Mouse (Mus musculus) forebrain, embryonic 11.5 days (tissue): ENCODE measurements around the gene Atf3. TPM values are rescaled to one million over a fixed set of nuclear protein-coding genes. Genes with fewer than 3 reads are reported as not detected.
"Not testable (repeated sequence)": the region's sequence is repeated elsewhere in the genome, so short reads cannot be mapped to it uniquely, and the experiment has no call there.

Experiments
- ATAC-seq: fragments of 200-750 bp; cut with Nextera tagmentation; replicated peaks from 2 replicates; pipeline ENCODE4 v1.8.0; 2017; ENCODE audit warnings: moderate TSS enrichment; ENCODE audit not compliant: low FRiP score
- DNase-seq: peaks from one replicate; pipeline ENCODE4 v3.0.0-alpha.2; 2017; ENCODE audit warnings: low spot score
- H3K27ac ChIP-seq: fragments of 300-500 bp; sonication (generic); 2 replicates; pipeline ENCODE4 v1.5.1; 2014; ENCODE audit warnings: low read depth, low read length
- H3K27me3 ChIP-seq: fragments of 300-500 bp; sonication (generic); 2 replicates; pipeline ENCODE4 v1.6.1; 2014; ENCODE audit warnings: mild to moderate bottlenecking, low read length, mixed read lengths; ENCODE audit not compliant: control insufficient read depth, insufficient read depth
- H3K36me3 ChIP-seq: fragments of 300-500 bp; sonication (generic); 2 replicates; pipeline ENCODE4 v1.6.1; 2014; ENCODE audit warnings: mild to moderate bottlenecking, low read length, moderate library complexity, mixed read lengths; ENCODE audit not compliant: control insufficient read depth, insufficient read depth
- H3K4me1 ChIP-seq: fragments of 300-500 bp; sonication (generic); replicated peaks from 2 replicates; pipeline ENCODE4 v1.6.1; 2014; ENCODE audit warnings: low read length, mixed read lengths; ENCODE audit not compliant: control insufficient read depth, insufficient read depth
- H3K4me2 ChIP-seq: fragments of 300-500 bp; sonication (generic); 2 replicates; pipeline ENCODE4 v1.6.1; 2014; ENCODE audit warnings: low read depth, mild to moderate bottlenecking, low read length, moderate library complexity, mixed read lengths; ENCODE audit not compliant: severe bottlenecking
- H3K4me3 ChIP-seq: fragments of 300-500 bp; sonication (generic); 2 replicates; pipeline ENCODE4 v1.5.1; 2014; ENCODE audit warnings: low read depth, low read length
- H3K9ac ChIP-seq: fragments of 300-500 bp; sonication (generic); 2 replicates; pipeline ENCODE4 v1.6.1; 2014; ENCODE audit warnings: low read length
- H3K9me3 ChIP-seq: fragments of 300-500 bp; sonication (generic); 2 replicates; pipeline ENCODE4 v1.6.1; 2016; ENCODE audit warnings: low read length, mixed read lengths; ENCODE audit not compliant: control insufficient read depth
- WGBS: fragments of 180-500 bp; shearing (Covaris S2); extraction: QIAGEN DNeasy Blood & Tissue Kit; methylation state at CpG from one replicate; pipeline ENCODE4 v1.1.7; 2014; 5-methylcytosine and 5-hydroxymethylcytosine counted together
- polyA plus RNA-seq: library from polyadenylated mRNA; unstranded; fragments of >200 nt; fragmentation: Nextera tagmentation; extraction: Ambion mirVana; gene quantifications from 2 replicates; pipeline ENCODE4 v1.2.1, GENCODE M21; 2014

The Atf3 gene
- polyA plus RNA-seq, 1 experiment from 2014 or later: 2.4 TPM

DNA sequence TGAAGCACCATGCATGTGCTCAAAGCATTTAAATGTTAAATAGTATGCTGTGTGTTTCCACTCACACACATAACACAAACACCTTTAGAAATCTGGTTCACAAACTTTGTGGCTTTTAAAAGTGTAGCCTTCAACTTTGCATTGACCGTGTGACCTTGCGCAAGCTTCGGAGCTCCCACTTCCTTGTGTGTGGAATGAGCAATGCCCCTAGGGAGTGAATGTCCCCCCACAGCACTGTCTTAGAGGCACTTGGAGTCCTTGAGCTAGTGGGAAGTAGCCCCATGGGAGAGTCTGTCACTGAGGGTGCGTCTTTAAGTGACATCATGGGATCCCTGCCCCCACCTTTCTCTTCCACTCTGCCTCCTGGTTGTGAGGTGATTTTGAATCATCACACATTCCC lies 51.6 kb downstream of the Atf3 start:
- Histone ChIP-seq H3K9me3 (no peaks in the 10 kb centered on the region), H3K9ac (no peak overlapping the region), H3K4me1 (no peaks in the 10 kb centered on the region), H3K27ac (no peak overlapping the region), H3K4me2 (no peak overlapping the region), H3K4me3 (no peak overlapping the region), H3K27me3 (no peaks in the 10 kb centered on the region), H3K36me3 (no peaks in the 10 kb centered on the region)
- WGBS: 88% methylated on average over 4 of the region's 4 CpGs
- no peak for DNase-seq
- ATAC-seq: no peak

DNA sequence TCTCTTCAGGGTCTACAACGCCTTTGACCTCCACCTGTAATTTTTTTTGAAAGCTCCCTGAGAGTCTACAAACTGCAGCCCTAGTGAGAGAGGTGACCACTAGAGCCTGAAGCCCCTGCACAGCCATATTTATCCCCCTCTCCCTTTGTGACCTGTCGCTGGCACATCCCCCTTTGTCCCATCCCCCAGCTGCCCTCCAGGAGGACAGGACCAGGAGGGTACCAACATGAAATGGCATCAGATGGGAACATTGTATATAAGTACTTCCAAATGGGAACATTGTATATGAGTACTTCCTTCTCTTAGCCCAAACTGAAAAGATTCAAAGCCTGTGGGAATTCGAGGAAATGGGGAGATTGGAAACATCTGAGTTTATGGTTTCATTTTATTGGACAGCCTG lies 53.1 kb downstream of the Atf3 start, which contains the start of gene Fam71a:
Gene Fam71a (minus strand): TSS at position 101 of the 400 bp plus-strand sequence.
- Histone ChIP-seq H3K4me2 (no peak within 1 kb of the TSS), H3K9me3 (no peaks in the 10 kb centered on the region), H3K9ac (no peak within 1 kb of the TSS), H3K27ac (no peak within 1 kb of the TSS), H3K4me1 (no peaks in the 10 kb centered on the region), H3K4me3 (no peak within 1 kb of the TSS), H3K27me3 (no peaks in the 10 kb centered on the region), H3K36me3 (no peaks in the 10 kb centered on the region)
- DNase-seq: no peak
- ATAC-seq: no peak
- 83% methylated on average over 3 of the region's 3 CpGs for WGBS

DNA sequence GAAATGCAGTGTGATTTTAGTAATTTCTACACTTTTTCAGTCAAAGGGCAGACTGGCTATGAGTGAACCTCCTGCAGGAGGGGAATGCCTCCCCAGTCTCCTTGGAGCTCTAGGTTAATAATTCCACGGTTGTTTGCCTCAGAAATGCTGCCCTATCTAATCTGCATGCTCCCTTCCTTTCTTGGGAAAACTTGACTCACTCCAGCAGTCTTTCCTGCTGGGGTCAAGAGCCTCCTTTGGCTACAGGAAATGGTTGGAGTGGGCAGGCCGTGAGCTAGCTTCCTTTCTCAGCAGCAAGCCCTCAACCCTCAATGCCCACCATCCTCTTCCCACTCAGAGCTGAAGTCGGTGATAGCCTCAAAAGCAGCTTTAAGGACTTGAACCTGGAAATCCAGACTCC lies 63.5 kb downstream of the Atf3 start:
- H3K36me3 ChIP-seq: no peaks in the 10 kb centered on the region
- no peak for DNase-seq
- no peak overlapping the region for H3K27ac ChIP-seq
- 59% methylated on average over 3 of the region's 3 CpGs for WGBS
- no peaks in the 10 kb centered on the region for H3K4me1 ChIP-seq
- no peak overlapping the region for H3K9ac ChIP-seq
- H3K9me3 ChIP-seq: no peaks in the 10 kb centered on the region
- no peak overlapping the region for H3K4me3 ChIP-seq
- no peak for ATAC-seq
- H3K4me2 ChIP-seq: no peak overlapping the region
- no peaks in the 10 kb centered on the region for H3K27me3 ChIP-seq

DNA sequence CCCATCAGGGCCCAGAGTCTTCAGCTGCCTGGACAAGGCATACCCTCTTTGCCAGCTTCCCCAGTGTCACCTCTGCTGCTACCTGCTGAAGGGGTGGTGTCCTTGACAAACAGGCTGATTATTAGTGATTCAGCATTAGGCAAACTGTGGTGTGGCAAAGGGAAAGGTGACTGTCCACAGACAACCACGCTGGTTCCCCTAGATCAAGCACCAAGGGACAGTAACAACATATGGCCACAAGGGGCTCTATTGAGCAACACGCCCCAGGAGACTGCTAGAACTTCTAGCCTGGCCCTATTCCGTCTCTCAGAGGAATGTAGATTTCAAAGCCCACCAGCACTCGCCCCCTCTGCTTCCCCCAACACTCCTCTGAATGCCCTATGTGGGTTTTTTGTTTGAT lies 64.8 kb downstream of the Atf3 start:
- Histone ChIP-seq H3K36me3 (no peaks in the 10 kb centered on the region), H3K9ac (no peak overlapping the region), H3K27me3 (no peaks in the 10 kb centered on the region), H3K9me3 (no peaks in the 10 kb centered on the region), H3K27ac (no peak overlapping the region), H3K4me2 (no peak overlapping the region), H3K4me1 (no peaks in the 10 kb centered on the region), H3K4me3 (no peak overlapping the region)
- peak; percentile 65 for DNase-seq
- ATAC-seq: peak; percentile 39; the same call in 1 of the 2 replicates
- 15% methylated on average over 4 of the region's 4 CpGs for WGBS

DNA sequence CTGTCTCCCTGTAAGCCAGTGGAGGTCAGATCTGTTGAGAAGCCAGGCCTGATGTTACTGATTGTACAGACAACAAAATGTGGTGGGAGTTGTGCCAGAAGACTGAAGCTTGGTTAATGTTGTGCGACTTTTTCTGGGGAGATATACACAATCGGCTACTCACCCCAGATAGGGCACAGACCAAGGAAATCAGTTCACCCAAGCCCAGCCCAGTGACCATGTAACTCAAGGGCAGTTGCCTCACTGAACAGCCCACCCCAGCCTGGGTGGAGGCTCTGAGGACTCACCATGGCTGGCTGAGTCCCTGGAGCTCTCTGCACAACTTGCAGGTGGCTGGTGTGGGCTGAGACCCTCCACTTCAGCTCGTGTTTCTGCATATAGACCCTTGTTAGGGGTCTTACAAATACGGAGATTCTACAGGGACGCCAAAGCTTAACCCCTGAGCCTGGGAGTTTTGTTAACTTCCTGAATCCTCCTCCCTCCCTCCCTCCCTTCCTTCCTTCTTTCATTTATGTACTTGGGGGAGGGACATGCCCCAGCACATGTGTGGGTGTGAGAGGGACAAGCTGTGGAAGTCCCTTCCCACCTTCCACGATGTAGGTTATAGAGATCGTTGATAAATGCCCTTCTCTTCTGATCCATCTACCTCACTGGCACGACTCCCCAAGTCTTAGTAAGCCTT lies 66.8 kb downstream of the Atf3 start:
- Histone ChIP-seq H3K27ac (no peak overlapping the region), H3K4me1 (no peaks in the 10 kb centered on the region), H3K27me3 (no peaks in the 10 kb centered on the region), H3K9me3 (no peaks in the 10 kb centered on the region), H3K4me2 (no peak overlapping the region), H3K9ac (no peak overlapping the region), H3K4me3 (no peak overlapping the region), H3K36me3 (no peaks in the 10 kb centered on the region)
- ATAC-seq (no peak), DNase-seq (no peak)
- WGBS: 78% methylated on average over 8 of the region's 8 CpGs

DNA sequence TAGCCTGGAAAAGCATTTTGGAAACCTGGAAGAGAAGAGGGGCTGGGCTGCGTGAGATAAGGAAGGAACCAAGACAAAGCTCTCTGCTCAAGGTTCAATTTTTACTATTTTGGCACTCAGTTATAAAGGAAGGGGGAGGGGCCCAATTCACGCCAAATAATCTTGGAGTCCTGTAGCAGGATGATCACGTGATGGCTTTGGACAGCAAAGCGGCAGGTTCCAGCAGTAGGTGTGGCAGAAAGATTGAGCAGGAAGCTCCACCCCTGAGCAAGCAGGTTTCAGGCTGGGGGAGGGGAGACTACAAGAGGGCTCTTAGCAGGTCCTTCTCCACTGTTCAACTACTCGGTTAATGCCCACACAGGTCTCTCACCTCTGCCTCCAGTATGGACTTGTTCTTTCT lies 68.3 kb downstream of the Atf3 start:
- H3K36me3 ChIP-seq, H3K4me2 ChIP-seq, H3K27ac ChIP-seq, H3K27me3 ChIP-seq, H3K9ac ChIP-seq, H3K4me1 ChIP-seq, DNase-seq, H3K9me3 ChIP-seq, ATAC-seq, H3K4me3 ChIP-seq: not testable (repeated sequence)
- 90% methylated on average over 5 of the region's 5 CpGs for WGBS

DNA sequence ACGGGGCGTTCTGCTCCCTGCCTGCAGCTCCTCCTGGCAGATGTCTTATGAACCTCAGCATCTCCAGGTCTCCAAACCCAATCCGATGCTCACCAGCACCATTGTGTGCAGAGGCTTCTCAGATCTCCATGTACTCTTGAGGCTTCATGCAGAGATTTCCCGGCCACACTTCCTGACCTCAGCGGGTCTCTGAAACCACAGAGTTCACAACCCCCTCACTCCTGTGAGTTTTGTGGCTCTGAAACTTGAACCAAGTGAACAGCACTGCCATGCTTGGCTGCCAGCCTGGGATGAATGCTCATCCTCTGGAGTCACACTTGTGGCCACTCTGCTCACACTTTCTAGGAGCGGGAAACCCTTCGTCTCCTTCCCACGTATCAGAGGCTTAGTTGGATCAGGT lies 76.9 kb downstream of the Atf3 start:
- no peak overlapping the region for H3K9ac ChIP-seq
- no peak overlapping the region for H3K4me3 ChIP-seq
- DNase-seq: no peak
- H3K27ac ChIP-seq: no peak overlapping the region
- H3K4me2 ChIP-seq: no peak overlapping the region
- ATAC-seq: no peak
- 90% methylated on average over 8 of the region's 8 CpGs for WGBS
- no peaks in the 10 kb centered on the region for H3K27me3 ChIP-seq
- no peaks in the 10 kb centered on the region for H3K4me1 ChIP-seq
- no peaks in the 10 kb centered on the region for H3K36me3 ChIP-seq
- no peaks in the 10 kb centered on the region for H3K9me3 ChIP-seq

DNA sequence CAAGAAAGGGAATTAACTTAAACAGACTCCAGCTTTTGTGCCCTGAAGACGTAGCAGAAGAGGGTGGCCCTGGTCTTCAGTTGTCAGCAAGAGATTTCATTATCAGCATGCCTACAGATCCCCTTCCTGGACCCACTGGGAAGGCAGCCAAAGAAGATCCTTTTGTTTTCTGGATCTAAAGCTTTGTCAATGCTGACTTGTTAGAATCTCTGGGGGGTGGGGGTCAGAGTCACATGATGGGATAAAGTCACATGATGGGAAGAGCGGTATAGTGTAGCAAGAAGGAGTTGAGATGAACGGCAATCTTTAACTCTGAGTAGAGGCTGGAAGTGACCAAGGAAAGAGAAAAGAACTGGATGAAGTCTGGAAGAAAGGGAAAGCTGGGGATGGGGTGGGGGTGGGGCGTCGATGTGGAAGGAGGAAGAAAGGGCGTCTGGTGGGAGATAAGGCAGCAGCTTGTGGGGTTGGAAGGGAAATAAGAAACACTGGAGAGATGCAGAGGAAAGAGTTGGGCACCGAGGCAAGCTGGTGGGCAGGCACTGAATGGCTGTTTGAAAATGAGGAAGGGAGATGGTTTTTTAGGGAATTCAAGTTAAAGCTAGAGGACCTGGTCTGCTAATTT lies 78.9 kb downstream of the Atf3 start:
- WGBS: 69% methylated on average over 7 of the region's 7 CpGs
- Histone ChIP-seq H3K27me3 (no peaks in the 10 kb centered on the region), H3K4me1 (no peaks in the 10 kb centered on the region), H3K36me3 (no peaks in the 10 kb centered on the region), H3K9ac (no peak overlapping the region), H3K9me3 (no peaks in the 10 kb centered on the region), H3K4me3 (no peak overlapping the region), H3K27ac (no peak overlapping the region), H3K4me2 (no peak overlapping the region)
- ATAC-seq (no peak), DNase-seq (no peak)

DNA sequence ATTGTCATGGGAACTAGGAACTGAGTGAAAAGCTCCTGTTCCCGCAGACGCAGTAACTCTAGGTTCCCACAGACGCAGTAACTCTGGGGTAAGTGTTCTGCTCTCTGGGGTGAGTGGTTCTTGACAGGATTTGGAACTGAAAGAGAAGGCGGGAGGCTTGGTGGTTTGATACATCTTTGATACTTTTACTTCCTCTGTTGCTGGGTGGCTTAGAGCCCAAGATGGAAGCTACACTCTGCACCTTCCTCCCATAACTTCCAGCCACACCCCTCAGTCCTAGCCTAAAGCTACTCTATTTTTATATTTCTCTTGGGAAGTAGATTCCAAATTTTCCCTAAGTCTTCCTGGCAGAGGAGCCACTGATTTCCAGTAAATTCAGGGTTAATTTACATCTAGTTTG lies 79.4 kb downstream of the Atf3 start:
- H3K4me2 ChIP-seq: no peak overlapping the region
- no peaks in the 10 kb centered on the region for H3K36me3 ChIP-seq
- H3K4me3 ChIP-seq: no peak overlapping the region
- DNase-seq: no peak
- WGBS: 93% methylated on average over 4 of the region's 4 CpGs
- H3K9me3 ChIP-seq: no peaks in the 10 kb centered on the region
- H3K27me3 ChIP-seq: no peaks in the 10 kb centered on the region
- H3K9ac ChIP-seq: no peak overlapping the region
- H3K4me1 ChIP-seq: no peaks in the 10 kb centered on the region
- no peak overlapping the region for H3K27ac ChIP-seq
- no peak for ATAC-seq
